In genomic region chr4:67574816-67575215, GRCm38 (mm10) we compare ENCODE assay signal across 19 mouse cellular contexts.
DNase-seq lines count a peak whose midpoint lies in the region; ATAC-seq lines count a peak whose summit lies in the region.
"Had no signal": no experiment of that assay in that cellular context is flagged by ENCODE, and none has a peak within 500 bp of the region (broad histone marks: within the 10 kb centered on the region; RNA-seq: fewer than 3 reads in every experiment).

No protein-coding gene starts in this region.

- H3K4me1 ChIP-seq in forebrain, embryonic 15.5 days: 0 out of 2 replicates have a peak, but pooled peaks cover 4% of the 10 kb centered on the region
- H3K4me1 ChIP-seq: embryonic facial prominence, embryonic 12.5 days; heart, embryonic 12.5 days; hindbrain, embryonic 10.5 days had no signal

- no peak overlapping the region for H3K27ac ChIP-seq in forebrain, embryonic 15.5 days (replicated peaks)
- H3K27ac ChIP-seq: embryonic facial prominence, embryonic 12.5 days; heart, adult 2 months; hindbrain, embryonic 10.5 days; hindbrain, embryonic 14.5 days had no signal

- H3K27me3 ChIP-seq in forebrain, embryonic 15.5 days: no peaks in the 10 kb centered on the region
- H3K27me3 ChIP-seq: embryonic facial prominence, embryonic 12.5 days; heart, embryonic 12.5 days had no signal

- H3K9me3 ChIP-seq in forebrain, embryonic 15.5 days: no peaks in the 10 kb centered on the region
- H3K9me3 ChIP-seq: embryonic facial prominence, embryonic 12.5 days; heart, embryonic 12.5 days; hindbrain, embryonic 10.5 days had no signal

- no peak overlapping the region for H3K4me2 ChIP-seq in forebrain, embryonic 15.5 days (replicated peaks)
- H3K4me2 ChIP-seq: embryonic facial prominence, embryonic 12.5 days; heart, embryonic 12.5 days; hindbrain, embryonic 14.5 days had no signal

- intact Hi-C loops in left cerebral cortex, postnatal 36 days (cut with DNase I): no loop called here

- DNase-seq in left cerebral cortex, adult 9 months (ENCODE audit: low spot score in 2 of 2): peak; percentile 2 to 20
- DNase-seq in left cerebral cortex, postnatal 36 days (ENCODE audit: low spot score in 2 of 2): no peak
- peak; percentile 2 for DNase-seq in right cerebral cortex, adult 18-20 months
- no peak for DNase-seq in right cerebral cortex, postnatal 14 days
- DNase-seq in lung, postnatal 25 days (ENCODE audit: low spot score): no peak
- no peak for DNase-seq in MN1 (ENCODE audit: low spot score)
- DNase-seq: adrenal gland, adult 8-10 months; adrenal gland, postnatal 36 days; cerebellum, adult 11-12 months; cerebellum, adult 9-10 months; cerebellum, postnatal 25 days; gastrocnemius, postnatal 14 days; heart, adult 2 months had no signal

- no peak overlapping the region for H3K9ac ChIP-seq in forebrain, embryonic 15.5 days (replicated peaks)
- H3K9ac ChIP-seq: embryonic facial prominence, embryonic 12.5 days; heart, embryonic 12.5 days; hindbrain, embryonic 14.5 days had no signal

- H3K36me3 ChIP-seq in forebrain, embryonic 15.5 days: no peaks in the 10 kb centered on the region
- H3K36me3 ChIP-seq: embryonic facial prominence, embryonic 12.5 days; heart, embryonic 12.5 days; hindbrain, embryonic 10.5 days had no signal

- ATAC-seq in forebrain, embryonic 15.5 days (replicated peaks): peak; percentile 64
- ATAC-seq: intestine, embryonic 16.5 days had no signal

- WGBS in forebrain, embryonic 15.5 days: 39% methylated on average over 3 of the region's 3 CpGs

- no peak overlapping the region for H3K4me3 ChIP-seq in forebrain, embryonic 15.5 days
- H3K4me3 ChIP-seq: embryonic facial prominence, embryonic 12.5 days; heart, adult 2 months; heart, embryonic 12.5 days; hindbrain, embryonic 10.5 days had no signal

Comparison
In these comparisons a context has a peak if more than half of its experiments do, and no peak if none do; other contexts are left out.
1. DNase-seq: peak in left cerebral cortex, adult 9 months (2 of 2) and right cerebral cortex, adult 18-20 months (single experiment); none in left cerebral cortex, postnatal 36 days (0 of 2), right cerebral cortex, postnatal 14 days (single experiment), lung, postnatal 25 days (single experiment) and MN1 (single experiment).